Mouse (Mus musculus) kidney, embryonic 16.5 days (tissue): ENCODE measurements around the gene Eef1akmt3. TPM values are rescaled to one million over a fixed set of nuclear protein-coding genes. Genes with fewer than 3 reads are reported as not detected.
A peak's percentile ranks its signal among the peaks of the same experiment; 100 is the strongest.

Experiments used
- microRNA counts: library from miRNA; unstranded; fragments of <30 nt; microRNA quantifications from one replicate; lab custom pipeline; 2016
- microRNA-seq: library from miRNA; unstranded; fragments of <30 nt; microRNA quantifications from one replicate; pipeline ENCODE4, GENCODE M21; 2016
- polyA plus RNA-seq: library from polyadenylated mRNA; unstranded; fragments of >200 nt; fragmentation: Nextera tagmentation; extraction: Ambion mirVana; gene quantifications from 2 replicates; pipeline ENCODE4 v1.2.1, GENCODE M21; 2015

Eef1akmt3 gene
- polyA plus RNA-seq, 1 experiment from 2014 or later: 0.76 TPM

MicroRNA genes within 50 kb of the gene (microRNA counts, 519-probe panel; counts per million panel counts)
- 2,892 counts per million, percentile 69 among the panel's probes with 10 or more counts for microRNA mmu-miR-26a (lab: Ali Mortazavi, UCI)
- 104 counts per million, percentile 35 among the panel's probes with 10 or more counts for microRNA mmu-miR-546 (lab: Ali Mortazavi, UCI)

Small RNA genes lying within 50 kb of the gene (microRNA-seq; reads per million reads assigned to microRNA genes)
- gene Mir26a-2 (50.8 reads per million, percentile 49 among the genes with 10 or more reads in this experiment), gene Mir546 (0.47 reads per million)

Other genes with a start within 250 kb of the Eef1akmt3 start
- 16.5 and 18.4 TPM in 2 replicates for gene Atp23, start 140.2 kb downstream of the Eef1akmt3 start, polyA plus RNA-seq
- gene Ctdsp2, start 62.8 kb downstream of the Eef1akmt3 start, polyA plus RNA-seq: 70.5 and 76.1 TPM in 2 replicates
- gene Avil, start 40.8 kb downstream of the Eef1akmt3 start, polyA plus RNA-seq: 0.17 and 0.22 TPM in 2 replicates
- 102 and 103 TPM in 2 replicates for gene Tsfm, start 10.7 kb downstream of the Eef1akmt3 start, polyA plus RNA-seq
- 52.8 and 58.2 TPM in 2 replicates for gene Mettl1, start 99 bp downstream of the Eef1akmt3 start, polyA plus RNA-seq
- gene Cyp27b1, start 6.7 kb upstream of the Eef1akmt3 start, polyA plus RNA-seq: 32.6 and 53.8 TPM in 2 replicates
- gene March9, start 18.7 kb upstream of the Eef1akmt3 start, polyA plus RNA-seq: 1.2 and 1.4 TPM in 2 replicates
- 1,871 and 1,917 TPM in 2 replicates for gene Cdk4, start 22.0 kb upstream of the Eef1akmt3 start, polyA plus RNA-seq
- gene Tspan31, start 28.8 kb upstream of the Eef1akmt3 start, polyA plus RNA-seq: 205 and 208 TPM in 2 replicates
- gene Agap2, start 33.8 kb upstream of the Eef1akmt3 start, polyA plus RNA-seq: 0.04 and 0.09 TPM in 2 replicates
- gene Os9, start 79.6 kb upstream of the Eef1akmt3 start, polyA plus RNA-seq: 106 and 110 TPM in 2 replicates
- gene B4galnt1, start 123.7 kb upstream of the Eef1akmt3 start, polyA plus RNA-seq: 7.2 and 10.1 TPM in 2 replicates
- 2.7 and 4.4 TPM in 2 replicates for gene Slc26a10, start 139.1 kb upstream of the Eef1akmt3 start, polyA plus RNA-seq
- gene Arhgef25, start 148.6 kb upstream of the Eef1akmt3 start, polyA plus RNA-seq: 47.8 and 53.8 TPM in 2 replicates
- gene Dtx3, start 154.2 kb upstream of the Eef1akmt3 start, polyA plus RNA-seq: 115 and 125 TPM in 2 replicates
- gene Pip4k2c, start 170.1 kb upstream of the Eef1akmt3 start, polyA plus RNA-seq: 50.9 and 52.2 TPM in 2 replicates
- 0.76 and 1.7 TPM in 2 replicates for gene Kif5a, start 221.8 kb upstream of the Eef1akmt3 start, polyA plus RNA-seq
- gene Dctn2, start 224.9 kb upstream of the Eef1akmt3 start, polyA plus RNA-seq: 206 and 212 TPM in 2 replicates
- gene Mbd6, start 247.5 kb upstream of the Eef1akmt3 start, polyA plus RNA-seq: 13.3 and 14.8 TPM in 2 replicates